Mouse (Mus musculus) adrenal gland, adult 18-20 months (tissue): Measurements from ENCODE around the gene Fbxw4. TPM values are rescaled to one million over a fixed set of nuclear protein-coding genes. Genes with fewer than 3 reads are reported as not detected.
"Not testable (repeated sequence)": the region's sequence is repeated elsewhere in the genome, so short reads cannot be mapped to it uniquely, and the experiment has no call there.

Experiments
- DNase-seq, 2 experiments: peaks; one replicate each; pipeline ENCODE4 v3.0.0; 2021 to 2022; ENCODE audit warnings: low spot score in 2 of 2
- total RNA-seq, 2 experiments: library from RNA; stranded (reverse); gene quantifications; 1 replicate in 1 of 2; 2 replicates in 1 of 2; pipeline ENCODE4 v1.2.3; 2021

Gene Fbxw4
- total RNA-seq, 2 experiments from 2014 or later, result 30.9 to 47.7 TPM

- DNase-seq, result no peak
Observed at GRCm38 (mm10) chr19:45656810-45657595, 3.1 kb downstream of the Fbxw4 start.

- no peak for DNase-seq
Observed at GRCm38 (mm10) chr19:45655870-45656269, 4.2 kb downstream of the Fbxw4 start.

- DNase-seq, result no peak
Observed at GRCm38 (mm10) chr19:45653986-45654385, 6.1 kb downstream of the Fbxw4 start.

GRCm38 (mm10) chr19:45652286-45652988 lies 7.7 kb downstream of the Fbxw4 start:
- no peak for DNase-seq

GRCm38 (mm10) chr19:45651524-45651923 lies 8.6 kb downstream of the Fbxw4 start:
- DNase-seq, result no peak

GRCm38 (mm10) chr19:45649776-45650175 lies 10.3 kb downstream of the Fbxw4 start:
- no peak for DNase-seq

- not testable (repeated sequence) for DNase-seq
Observed at GRCm38 (mm10) chr19:45648469-45648868, 11.6 kb downstream of the Fbxw4 start.

GRCm38 (mm10) chr19:45646866-45647265 lies 13.2 kb downstream of the Fbxw4 start:
- no peak for DNase-seq

- DNase-seq, result no peak
Observed at GRCm38 (mm10) chr19:45640691-45641090, 19.4 kb downstream of the Fbxw4 start.

- no peak for DNase-seq
Observed at GRCm38 (mm10) chr19:45635960-45636359, 24.2 kb downstream of the Fbxw4 start.

- DNase-seq, result no peak
Observed at GRCm38 (mm10) chr19:45631584-45631983, 28.5 kb downstream of the Fbxw4 start.

- no peak for DNase-seq
Observed at GRCm38 (mm10) chr19:45630953-45631352, 29.2 kb downstream of the Fbxw4 start.

- no peak for DNase-seq
Observed at GRCm38 (mm10) chr19:45629219-45629618, 30.9 kb downstream of the Fbxw4 start.

GRCm38 (mm10) chr19:45628649-45629048 lies 31.5 kb downstream of the Fbxw4 start:
- no peak for DNase-seq

GRCm38 (mm10) chr19:45627036-45627435 lies 33.1 kb downstream of the Fbxw4 start:
- DNase-seq, result no peak

GRCm38 (mm10) chr19:45623710-45624109 lies 36.4 kb downstream of the Fbxw4 start:
- no peak for DNase-seq

- no peak for DNase-seq
Observed at GRCm38 (mm10) chr19:45622144-45622543, 38.0 kb downstream of the Fbxw4 start.

GRCm38 (mm10) chr19:45621061-45621460 lies 39.1 kb downstream of the Fbxw4 start:
- no peak for DNase-seq

GRCm38 (mm10) chr19:45619744-45620501 lies 40.2 kb downstream of the Fbxw4 start:
- no peak for DNase-seq

GRCm38 (mm10) chr19:45618184-45618583 lies 41.9 kb downstream of the Fbxw4 start:
- DNase-seq, result no peak

GRCm38 (mm10) chr19:45616735-45617134 lies 43.4 kb downstream of the Fbxw4 start:
- DNase-seq, result no peak

GRCm38 (mm10) chr19:45616214-45616518 lies 43.9 kb downstream of the Fbxw4 start:
- DNase-seq, result no peak
